Mouse (Mus musculus) forebrain, embryonic 15.5 days (tissue): ENCODE results near the gene Sirt6. TPM values are rescaled to one million over a fixed set of nuclear protein-coding genes. Genes with fewer than 3 reads are reported as not detected.

Experiments used
- ATAC-seq: fragments of 200-750 bp; cut with Nextera tagmentation; replicated peaks from 2 replicates; pipeline ENCODE4 v1.8.0; 2017; ENCODE audit warnings: mild to moderate bottlenecking, moderate TSS enrichment, moderate library complexity
- H3K27ac ChIP-seq: fragments of 300-500 bp; sonication (generic); replicated peaks from 2 replicates; pipeline ENCODE4 v1.5.1; 2015; ENCODE audit warnings: mild to moderate bottlenecking, inconsistent platforms
- H3K27me3 ChIP-seq: fragments of 300-500 bp; sonication (generic); 2 replicates; pipeline ENCODE4 v1.6.1; 2015; ENCODE audit warnings: inconsistent platforms
- H3K36me3 ChIP-seq: fragments of 300-500 bp; sonication (generic); 2 replicates; pipeline ENCODE4 v1.6.1; 2015; ENCODE audit warnings: mild to moderate bottlenecking, inconsistent platforms
- H3K4me1 ChIP-seq: fragments of 300-500 bp; sonication (generic); 2 replicates; pipeline ENCODE4 v1.6.1; 2015; ENCODE audit warnings: inconsistent platforms
- H3K4me2 ChIP-seq: fragments of 300-500 bp; sonication (generic); replicated peaks from 2 replicates; pipeline ENCODE4 v1.6.1; 2015; ENCODE audit warnings: mild to moderate bottlenecking, inconsistent platforms
- H3K4me3 ChIP-seq: fragments of 300-500 bp; sonication (generic); 2 replicates; pipeline ENCODE4 v1.5.1; 2015; ENCODE audit warnings: mild to moderate bottlenecking, inconsistent platforms
- H3K9ac ChIP-seq: fragments of 300-500 bp; sonication (generic); replicated peaks from 2 replicates; pipeline ENCODE4 v1.6.1; 2015; ENCODE audit warnings: mild to moderate bottlenecking, inconsistent platforms
- H3K9me3 ChIP-seq: fragments of 300-500 bp; sonication (generic); 2 replicates; pipeline ENCODE4 v1.6.1; 2016; ENCODE audit warnings: inconsistent platforms
- WGBS: fragments of 180-500 bp; shearing (Covaris S2); methylation state at CpG from one replicate; pipeline ENCODE4 v1.1.7; 2015; ENCODE audit warnings: mixed read lengths; 5-methylcytosine and 5-hydroxymethylcytosine counted together
- polyA plus RNA-seq: library from polyadenylated mRNA; unstranded; fragments of >200 nt; fragmentation: Nextera tagmentation; extraction: Ambion mirVana; gene quantifications from 2 replicates; pipeline ENCODE4 v1.2.1, GENCODE M21; 2015

Gene Sirt6
- polyA plus RNA-seq, 1 experiment from 2014 or later = 56.5 TPM

DNA sequence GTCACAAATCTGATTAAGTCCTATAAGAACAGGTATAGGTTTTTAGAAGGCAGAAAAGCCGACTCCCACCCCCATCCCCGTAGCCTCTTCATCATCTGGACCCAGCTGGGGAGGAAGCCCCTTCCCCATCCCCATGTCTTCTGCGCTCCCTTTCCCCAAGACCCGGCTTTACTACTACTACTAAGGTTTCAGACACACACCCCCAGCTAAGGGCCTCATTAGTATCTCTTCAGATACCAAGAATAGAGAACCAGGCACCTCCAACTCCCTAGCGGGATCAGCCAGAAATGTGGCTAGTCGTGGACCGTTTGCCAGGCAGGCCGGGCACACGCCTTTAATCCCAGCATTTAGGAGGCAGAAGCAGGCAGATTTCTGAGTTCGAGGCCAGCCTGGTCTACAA, 27.5 kb downstream of the Sirt6 start:
- H3K4me3 ChIP-seq = no peak overlapping the region
- peaks cover 25% of the 10 kb centered on the region; the same call in 1 of the 2 replicates for H3K27me3 ChIP-seq
- no peak for ATAC-seq
- H3K4me1 ChIP-seq = peaks cover 53% of the 10 kb centered on the region
- no peak overlapping the region for H3K27ac ChIP-seq
- H3K9ac ChIP-seq = no peak overlapping the region
- no peak overlapping the region for H3K4me2 ChIP-seq
- WGBS = 55% methylated on average over 10 of the region's 10 CpGs
- H3K36me3 ChIP-seq = no peaks in the 10 kb centered on the region
- H3K9me3 ChIP-seq = no peaks in the 10 kb centered on the region

DNA sequence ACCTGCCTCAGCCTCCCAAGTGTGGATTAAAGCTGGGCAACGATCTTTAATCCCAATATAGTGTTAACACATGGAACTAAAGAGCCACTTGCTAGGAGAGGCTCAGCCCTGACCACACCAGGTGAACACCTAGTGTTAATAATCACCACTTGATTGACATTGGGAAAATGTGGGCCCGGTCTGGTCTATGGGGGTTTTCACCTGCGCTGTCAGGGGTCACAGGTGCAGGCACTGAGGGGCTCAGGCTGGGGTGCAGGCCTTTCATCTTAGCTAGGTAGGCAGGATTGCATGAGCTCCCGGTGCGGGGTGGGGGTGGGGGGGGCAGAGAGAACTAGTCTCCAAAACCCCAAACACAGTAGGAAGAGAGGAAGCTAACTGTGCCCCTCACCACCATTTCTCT, 28.0 kb downstream of the Sirt6 start:
- Histone ChIP-seq H3K36me3 (no peaks in the 10 kb centered on the region), H3K27me3 (peaks cover 30% of the 10 kb centered on the region), H3K4me1 (peaks cover 50% of the 10 kb centered on the region), H3K27ac (no peak overlapping the region), H3K9ac (no peak overlapping the region), H3K4me2 (no peak overlapping the region), H3K9me3 (no peaks in the 10 kb centered on the region), H3K4me3 (no peak overlapping the region)
- WGBS = 79% methylated on average over 5 of the region's 5 CpGs
- ATAC-seq = no peak

DNA sequence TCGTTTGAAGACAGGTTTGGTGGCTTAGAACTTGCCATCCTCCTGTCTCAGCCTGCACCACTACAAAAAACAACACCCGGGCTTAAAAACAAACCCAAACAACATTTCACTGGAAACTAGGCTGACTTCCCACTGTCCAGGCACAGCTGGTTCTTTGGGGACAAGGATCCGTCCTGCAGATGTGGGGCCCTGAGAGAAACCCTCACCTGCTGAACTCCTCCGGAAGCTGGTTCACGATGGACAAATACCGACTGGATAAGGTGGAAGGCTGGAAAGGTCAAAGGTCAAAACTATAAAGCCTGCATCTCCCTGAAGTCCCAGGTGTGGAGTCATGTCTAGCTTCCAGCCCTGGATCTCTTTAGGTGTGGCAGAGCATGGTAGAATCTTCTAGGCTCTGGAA, 28.7 kb downstream of the Sirt6 start:
- WGBS = 65% methylated on average over 6 of the region's 6 CpGs
- Histone ChIP-seq H3K9me3 (no peaks in the 10 kb centered on the region), H3K27ac (no peak overlapping the region), H3K4me1 (peaks cover 50% of the 10 kb centered on the region), H3K9ac (no peak overlapping the region), H3K36me3 (no peaks in the 10 kb centered on the region), H3K27me3 (peaks cover 36% of the 10 kb centered on the region), H3K4me2 (no peak overlapping the region), H3K4me3 (no peak overlapping the region)
- no peak for ATAC-seq

DNA sequence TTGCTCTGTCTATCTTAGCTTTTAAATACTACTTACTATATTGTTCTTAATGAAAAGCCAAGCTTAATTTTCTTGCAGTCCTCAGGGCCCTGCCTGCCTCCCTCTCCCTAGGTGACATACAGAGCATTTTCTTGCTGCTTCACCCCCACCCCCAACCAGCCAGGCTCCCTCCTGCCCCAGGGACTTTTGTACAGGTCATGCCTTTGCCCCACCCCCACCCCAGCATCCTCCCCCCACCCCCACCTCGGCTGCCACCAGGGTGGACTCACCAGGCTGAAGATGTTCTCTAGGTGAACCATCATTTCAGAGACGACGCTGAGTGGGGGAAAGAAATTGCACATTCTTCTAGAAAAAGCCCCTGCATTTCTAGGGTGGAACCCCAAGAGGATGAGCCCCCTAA, 29.3 kb downstream of the Sirt6 start:
- peaks cover 50% of the 10 kb centered on the region for H3K4me1 ChIP-seq
- WGBS = 37% methylated on average over 3 of the region's 3 CpGs
- H3K27ac ChIP-seq = no peak overlapping the region
- ATAC-seq = no peak
- peaks cover 37% of the 10 kb centered on the region for H3K27me3 ChIP-seq
- H3K4me2 ChIP-seq = no peak overlapping the region
- no peaks in the 10 kb centered on the region for H3K9me3 ChIP-seq
- H3K4me3 ChIP-seq = no peak overlapping the region
- H3K9ac ChIP-seq = no peak overlapping the region
- H3K36me3 ChIP-seq = no peaks in the 10 kb centered on the region

DNA sequence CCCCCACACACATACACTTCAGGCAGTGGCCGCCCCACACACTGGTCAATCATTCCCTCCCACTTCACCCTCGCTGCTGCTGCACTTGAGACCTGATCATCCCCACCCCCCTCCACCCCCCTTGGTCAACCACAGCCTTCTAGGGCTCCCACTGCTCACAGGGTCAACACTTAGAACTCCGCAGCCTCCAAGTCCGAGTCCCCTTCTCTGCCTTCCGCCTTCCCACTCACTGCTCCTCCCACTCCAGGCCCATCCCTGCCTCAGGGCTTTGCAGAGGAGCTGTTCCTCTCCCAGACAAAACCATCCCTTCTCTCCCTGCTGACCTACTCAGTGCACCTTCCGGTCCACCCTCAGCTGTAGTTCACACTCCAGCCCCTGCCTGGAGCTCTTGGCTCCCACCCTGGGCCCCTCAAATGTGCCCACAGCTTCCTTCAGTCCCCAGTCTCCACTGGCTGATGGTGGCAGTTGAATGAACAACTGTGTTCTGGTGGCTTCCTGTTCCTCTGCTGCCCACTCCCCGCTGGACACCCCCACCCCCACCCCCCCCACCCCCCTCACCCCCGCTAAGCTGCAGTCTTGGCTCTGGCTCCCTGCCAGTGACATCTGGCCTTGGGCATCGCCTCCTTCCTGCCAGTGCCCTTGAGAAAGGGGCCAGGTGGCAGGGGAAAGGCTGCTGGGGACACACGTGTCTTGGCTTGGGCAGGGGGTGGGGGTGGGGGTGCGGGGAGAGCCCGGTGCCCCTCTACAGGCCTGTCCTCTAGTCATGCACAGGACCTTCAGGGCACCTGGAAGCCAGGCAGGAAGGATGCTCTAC, 30.3 kb downstream of the Sirt6 start:
- H3K27me3 ChIP-seq = peaks cover 40% of the 10 kb centered on the region
- H3K4me3 ChIP-seq = no peak overlapping the region
- H3K36me3 ChIP-seq = no peaks in the 10 kb centered on the region
- no peak; the same call in 1 of the 2 replicates for ATAC-seq
- 0 out of 2 replicates have a peak overlapping the region, but pooled peaks have one; percentile 19 for H3K9ac ChIP-seq
- H3K4me1 ChIP-seq = peaks cover 43% of the 10 kb centered on the region
- 0 out of 2 replicates have a peak overlapping the region, but pooled peaks have one; percentile 7 for H3K4me2 ChIP-seq
- 5% methylated on average over 12 of the region's 12 CpGs for WGBS
- H3K9me3 ChIP-seq = no peaks in the 10 kb centered on the region
- H3K27ac ChIP-seq = peak overlapping the region; percentile 39; the same call in 1 of the 2 replicates

DNA sequence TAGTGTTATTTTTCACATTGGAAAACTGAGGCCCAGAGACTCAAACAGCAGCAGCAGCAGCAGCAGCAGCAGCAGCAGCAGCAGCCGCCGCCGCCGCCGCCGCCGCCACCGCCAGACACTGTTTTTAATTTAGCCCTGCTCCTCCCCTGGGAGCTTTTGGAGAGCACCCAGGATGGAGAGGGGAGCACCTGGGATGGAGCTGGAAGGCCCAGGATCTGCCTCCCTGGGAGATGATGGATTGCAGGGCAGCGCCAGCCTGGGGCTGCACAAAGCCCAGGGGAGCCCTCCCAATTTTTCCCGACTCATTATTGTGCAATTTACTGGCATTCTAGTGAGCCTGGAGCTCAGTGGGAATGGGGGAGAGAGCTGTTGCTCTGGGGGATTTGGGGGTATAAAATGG, 31.0 kb downstream of the Sirt6 start:
- Histone ChIP-seq H3K27me3 (peaks cover 41% of the 10 kb centered on the region), H3K27ac (peak overlapping the region; percentile 39; the same call in 1 of the 2 replicates), H3K9me3 (no peaks in the 10 kb centered on the region), H3K4me3 (no peak overlapping the region; the same call in 1 of the 2 replicates), H3K9ac (peak overlapping the region; percentile 19; the same call in 1 of the 2 replicates), H3K4me2 (peak overlapping the region; percentile 33), H3K4me1 (peaks cover 39% of the 10 kb centered on the region), H3K36me3 (no peaks in the 10 kb centered on the region)
- 0% methylated on average over 10 of the region's 10 CpGs for WGBS
- ATAC-seq = no peak

DNA sequence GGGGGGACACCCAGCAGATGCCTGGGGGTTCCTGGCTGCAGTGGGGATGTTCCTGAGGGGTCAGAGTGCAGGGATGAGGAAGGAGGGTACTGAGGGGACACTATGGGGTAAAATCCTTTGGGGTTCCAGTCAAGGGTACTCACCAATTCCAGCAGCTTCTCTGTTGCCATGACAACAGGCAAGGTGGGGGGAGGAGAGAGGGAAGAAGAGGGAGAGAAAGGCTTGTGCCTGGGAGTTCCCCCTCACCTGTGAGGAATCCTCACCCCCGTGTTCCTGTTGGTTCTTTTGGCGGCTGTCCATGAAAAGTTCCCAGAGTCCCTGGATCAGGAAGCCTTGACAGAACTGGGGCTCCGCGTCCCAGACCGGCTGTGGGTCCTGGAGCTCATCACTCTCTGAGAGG, 32.0 kb downstream of the Sirt6 start:
- Histone ChIP-seq H3K27me3 (peaks cover 41% of the 10 kb centered on the region), H3K9me3 (no peaks in the 10 kb centered on the region), H3K4me3 (no peak overlapping the region), H3K27ac (no peak overlapping the region), H3K4me1 (peaks cover 31% of the 10 kb centered on the region), H3K9ac (no peak overlapping the region), H3K36me3 (no peaks in the 10 kb centered on the region), H3K4me2 (no peak overlapping the region)
- ATAC-seq = no peak
- WGBS = 31% methylated on average over 5 of the region's 5 CpGs

DNA sequence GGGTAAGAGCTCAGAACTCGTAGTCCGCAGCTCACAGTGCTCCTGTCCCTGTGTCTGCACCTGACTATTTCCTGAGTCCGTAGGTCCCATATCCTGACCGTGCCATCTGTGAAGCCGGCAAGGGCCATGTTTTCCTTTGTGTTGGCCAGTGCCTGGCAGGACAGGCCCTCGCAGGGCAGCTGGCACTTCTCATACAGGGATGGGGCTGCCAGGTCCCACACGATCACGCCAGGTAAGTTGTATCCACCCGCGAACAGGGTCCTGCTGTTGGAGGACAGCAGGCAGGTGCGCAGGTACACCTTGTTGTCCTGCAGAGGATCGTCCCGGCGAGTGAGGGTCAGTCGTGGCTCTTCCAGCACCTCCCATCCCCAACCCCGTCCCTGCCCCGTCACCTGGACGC, 33.7 kb downstream of the Sirt6 start:
- no peak overlapping the region for H3K9ac ChIP-seq
- H3K27me3 ChIP-seq = peaks cover 34% of the 10 kb centered on the region
- H3K9me3 ChIP-seq = no peaks in the 10 kb centered on the region
- H3K27ac ChIP-seq = no peak overlapping the region
- no peak overlapping the region for H3K4me2 ChIP-seq
- H3K4me3 ChIP-seq = no peak overlapping the region
- no peak for ATAC-seq
- H3K4me1 ChIP-seq = peaks cover 29% of the 10 kb centered on the region
- 73% methylated on average over 18 of the region's 18 CpGs for WGBS
- no peaks in the 10 kb centered on the region for H3K36me3 ChIP-seq

DNA sequence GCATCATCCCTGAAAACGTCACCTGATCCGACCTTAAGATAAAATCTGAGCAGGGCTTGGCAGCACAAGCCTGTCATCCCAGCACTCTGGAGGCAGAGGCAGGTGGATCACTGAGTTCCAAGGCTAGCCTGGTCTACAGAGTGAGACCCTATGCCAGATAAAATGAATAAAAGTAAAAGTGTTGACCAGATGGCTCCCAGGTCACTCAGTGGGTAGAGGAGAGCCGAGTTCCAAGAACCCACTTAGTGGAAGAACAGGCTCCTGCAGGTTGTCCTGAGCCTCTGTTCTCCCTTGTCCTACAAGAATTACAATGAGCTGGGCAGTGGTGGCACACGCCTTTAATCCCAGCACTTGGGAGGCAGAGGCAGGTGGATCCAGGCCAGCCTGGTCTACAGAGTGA, 34.4 kb downstream of the Sirt6 start:
- no peak overlapping the region for H3K27ac ChIP-seq
- WGBS = 73% methylated on average over 4 of the region's 4 CpGs
- ATAC-seq = no peak
- peaks cover 29% of the 10 kb centered on the region for H3K4me1 ChIP-seq
- H3K27me3 ChIP-seq = peaks cover 34% of the 10 kb centered on the region
- no peak overlapping the region for H3K4me3 ChIP-seq
- H3K9ac ChIP-seq = no peak overlapping the region
- H3K9me3 ChIP-seq = no peaks in the 10 kb centered on the region
- peaks cover 2% of the 10 kb centered on the region; the same call in 1 of the 2 replicates for H3K36me3 ChIP-seq
- H3K4me2 ChIP-seq = no peak overlapping the region

DNA sequence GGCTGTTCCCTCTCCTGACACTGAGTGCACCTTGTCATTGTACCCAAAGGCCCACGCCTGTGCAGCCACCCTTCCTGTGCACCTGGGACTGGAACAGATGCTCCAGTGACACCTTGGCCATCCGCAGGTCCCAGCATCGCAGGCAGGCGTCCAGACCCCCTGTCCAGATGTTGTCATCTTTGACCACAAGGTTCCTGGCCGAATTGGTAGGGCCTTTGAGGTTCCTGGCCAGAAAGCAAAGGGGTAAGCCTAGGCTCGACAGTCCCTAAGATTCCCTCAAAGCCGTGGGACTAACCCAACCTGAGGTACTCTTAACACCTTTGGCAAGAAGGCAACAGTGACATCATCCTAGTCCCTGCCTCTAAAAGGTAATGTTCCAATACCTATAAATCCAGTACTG, 35.0 kb downstream of the Sirt6 start:
- H3K36me3 ChIP-seq = peaks cover 2% of the 10 kb centered on the region; the same call in 1 of the 2 replicates
- no peak overlapping the region for H3K9ac ChIP-seq
- H3K4me3 ChIP-seq = no peak overlapping the region
- peaks cover 28% of the 10 kb centered on the region for H3K27me3 ChIP-seq
- no peak overlapping the region for H3K27ac ChIP-seq
- H3K4me1 ChIP-seq = peaks cover 25% of the 10 kb centered on the region
- 87% methylated on average over 7 of the region's 7 CpGs for WGBS
- ATAC-seq = no peak
- no peak overlapping the region for H3K4me2 ChIP-seq
- no peaks in the 10 kb centered on the region for H3K9me3 ChIP-seq

DNA sequence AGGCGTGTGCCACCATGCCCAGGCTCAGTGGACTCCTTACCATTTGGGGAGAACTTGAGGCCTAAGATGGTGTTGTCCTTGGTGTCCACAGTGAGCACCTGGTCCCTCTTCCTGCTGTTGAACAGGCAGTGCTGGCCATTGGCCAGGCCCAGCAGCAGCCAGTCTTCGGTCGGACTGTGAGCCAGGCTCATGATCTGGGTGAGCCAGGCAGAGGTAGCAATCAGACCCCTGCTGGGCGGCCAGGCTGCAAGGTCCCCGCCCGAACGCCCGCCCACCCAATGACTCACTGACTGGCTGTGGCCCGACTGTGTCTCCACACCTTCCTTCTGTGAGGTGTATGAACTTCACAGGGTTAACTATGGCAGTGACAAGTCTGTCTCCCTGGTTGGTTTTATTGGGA, 35.8 kb downstream of the Sirt6 start:
- H3K4me2 ChIP-seq = no peak overlapping the region
- H3K9me3 ChIP-seq = no peaks in the 10 kb centered on the region
- no peak overlapping the region for H3K4me3 ChIP-seq
- no peak overlapping the region for H3K27ac ChIP-seq
- peaks cover 17% of the 10 kb centered on the region for H3K4me1 ChIP-seq
- H3K9ac ChIP-seq = no peak overlapping the region
- 66% methylated on average over 9 of the region's 9 CpGs for WGBS
- peaks cover 2% of the 10 kb centered on the region; the same call in 1 of the 2 replicates for H3K36me3 ChIP-seq
- peaks cover 28% of the 10 kb centered on the region for H3K27me3 ChIP-seq
- ATAC-seq = no peak

DNA sequence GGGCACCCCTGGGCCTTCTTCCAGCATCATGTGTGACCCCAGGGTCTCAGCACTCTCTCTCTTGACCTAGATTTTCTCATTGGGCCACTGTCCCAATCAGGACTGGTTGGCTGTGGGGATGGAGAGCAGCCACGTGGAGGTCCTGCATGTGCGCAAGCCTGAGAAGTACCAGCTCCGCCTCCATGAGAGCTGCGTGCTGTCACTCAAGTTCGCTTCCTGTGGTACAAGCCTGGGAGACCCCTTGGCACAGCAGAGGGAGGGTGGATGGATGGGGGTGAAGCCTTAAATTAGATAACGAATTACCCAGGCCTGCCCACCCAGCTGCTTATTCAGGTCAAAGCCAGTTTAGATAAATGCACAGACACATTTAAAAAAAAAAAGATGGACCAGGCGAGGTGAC, 38.9 kb downstream of the Sirt6 start:
- H3K4me3 ChIP-seq = no peak overlapping the region
- peaks cover 2% of the 10 kb centered on the region; the same call in 1 of the 2 replicates for H3K36me3 ChIP-seq
- H3K9me3 ChIP-seq = no peaks in the 10 kb centered on the region
- H3K4me2 ChIP-seq = no peak overlapping the region
- no peak overlapping the region for H3K9ac ChIP-seq
- no peak for ATAC-seq
- no peaks in the 10 kb centered on the region for H3K4me1 ChIP-seq
- H3K27me3 ChIP-seq = peaks cover 4% of the 10 kb centered on the region; the same call in 1 of the 2 replicates
- 55% methylated on average over 7 of the region's 7 CpGs for WGBS
- H3K27ac ChIP-seq = no peak overlapping the region
